Mouse (Mus musculus): ENCODE results near the gene Dapp1. TPM values are rescaled to one million over a fixed set of nuclear protein-coding genes. Genes with fewer than 3 reads are reported as not detected.

The Dapp1 gene
- polyA plus RNA-seq, 1 experiment from 2014 or later = 13.0 TPM

DNA sequence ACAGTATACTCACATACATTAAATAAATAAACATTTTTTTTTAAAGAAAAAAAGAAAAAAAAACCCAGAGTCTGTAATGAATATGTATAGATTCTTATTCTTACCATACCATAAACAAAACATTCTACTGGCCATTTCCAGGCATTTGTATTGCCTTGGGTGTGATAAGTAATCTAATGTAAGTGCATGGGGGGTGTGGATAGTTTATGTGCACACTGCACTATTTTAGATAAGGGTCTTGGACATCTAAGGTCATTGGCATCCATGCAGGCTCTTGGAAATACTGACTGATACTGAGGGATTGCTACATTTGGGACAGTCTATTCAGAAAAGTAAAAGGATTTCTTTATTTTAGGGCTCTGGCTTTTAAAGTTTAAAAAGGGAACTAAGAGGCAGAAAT lies 39.8 kb downstream of the Dapp1 start:
- Histone ChIP-seq H3K9ac (no peak overlapping the region), H3K36me3 (peaks cover 19% of the 10 kb centered on the region; the same call in 1 of the 2 replicates), H3K4me3 (no peak overlapping the region), H3K4me2 (no peak overlapping the region), H3K27ac (replicated peaks) (peak overlapping the region; percentile 91), H3K4me1 (peaks cover 36% of the 10 kb centered on the region), H3K9me3 (no peaks in the 10 kb centered on the region), H3K27me3 (replicated peaks) (no peaks in the 10 kb centered on the region)
- no peak for ATAC-seq (ENCODE audit: extremely low read depth, insufficient number of reproducible peaks, low FRiP score, low TSS enrichment)

DNA sequence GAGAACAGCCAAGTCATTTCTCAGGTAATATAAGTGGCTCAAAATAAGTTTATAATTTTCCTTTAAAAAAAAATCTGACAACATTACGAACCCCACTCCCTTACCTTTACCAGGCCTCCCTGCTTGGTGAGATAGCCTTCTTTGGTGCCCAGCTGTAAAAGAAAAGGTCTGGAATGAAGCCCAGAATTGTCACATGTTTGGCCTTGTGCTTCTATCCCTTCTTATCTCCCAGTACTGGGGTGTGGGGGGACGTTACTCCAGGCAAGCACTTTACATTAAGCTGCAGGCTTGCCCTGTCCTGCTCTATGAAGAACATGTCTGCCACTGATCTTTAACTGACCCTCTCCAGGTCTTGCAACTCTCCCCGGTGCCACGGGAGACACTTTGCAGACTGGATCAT lies 40.6 kb downstream of the Dapp1 start:
- Histone ChIP-seq H3K9ac (no peak overlapping the region), H3K27ac (replicated peaks) (peak overlapping the region; percentile 91), H3K4me1 (peaks cover 36% of the 10 kb centered on the region), H3K27me3 (replicated peaks) (no peaks in the 10 kb centered on the region), H3K9me3 (no peaks in the 10 kb centered on the region), H3K36me3 (peaks cover 19% of the 10 kb centered on the region), H3K4me2 (peak overlapping the region; percentile 33), H3K4me3 (no peak overlapping the region)
- WGBS = 12% methylated on average over 4 of the region's 4 CpGs
- peak; percentile 81; the same call in 1 of the 2 replicates for ATAC-seq (ENCODE audit: extremely low read depth, insufficient number of reproducible peaks, low FRiP score, low TSS enrichment)

DNA sequence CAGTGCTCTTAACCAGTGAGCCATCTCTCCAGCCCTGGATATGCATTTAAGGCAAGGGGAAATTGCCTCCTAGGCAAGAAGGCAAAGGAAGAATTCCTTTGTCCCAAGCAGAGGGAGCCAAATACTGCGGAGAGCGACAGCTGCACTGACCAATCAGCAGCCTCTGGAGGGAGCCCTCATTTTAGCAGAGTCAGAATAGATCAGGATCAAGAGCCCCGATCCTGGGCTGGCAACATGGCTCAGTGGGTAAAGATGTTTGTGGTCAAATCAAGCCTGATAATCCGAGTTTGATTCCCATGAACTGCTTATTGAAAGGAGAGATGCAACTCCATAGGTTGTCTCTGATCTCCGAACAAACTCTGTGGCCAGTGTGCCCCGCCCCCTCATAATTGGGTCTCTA lies 42.7 kb downstream of the Dapp1 start:
- ATAC-seq (ENCODE audit: extremely low read depth, insufficient number of reproducible peaks, low FRiP score, low TSS enrichment) = no peak
- H3K9me3 ChIP-seq = no peaks in the 10 kb centered on the region
- H3K4me3 ChIP-seq = peak overlapping the region; percentile 31
- peaks cover 36% of the 10 kb centered on the region for H3K4me1 ChIP-seq
- 0 out of 2 replicates have a peak overlapping the region, but pooled peaks have one; percentile 9 for H3K27ac ChIP-seq (replicated peaks)
- H3K4me2 ChIP-seq = peak overlapping the region; percentile 58
- 34% methylated on average over 6 of the region's 6 CpGs for WGBS
- H3K27me3 ChIP-seq (replicated peaks) = no peaks in the 10 kb centered on the region
- H3K36me3 ChIP-seq = peaks cover 30% of the 10 kb centered on the region
- 0 out of 2 replicates have a peak overlapping the region, but pooled peaks have one; percentile 8 for H3K9ac ChIP-seq

DNA sequence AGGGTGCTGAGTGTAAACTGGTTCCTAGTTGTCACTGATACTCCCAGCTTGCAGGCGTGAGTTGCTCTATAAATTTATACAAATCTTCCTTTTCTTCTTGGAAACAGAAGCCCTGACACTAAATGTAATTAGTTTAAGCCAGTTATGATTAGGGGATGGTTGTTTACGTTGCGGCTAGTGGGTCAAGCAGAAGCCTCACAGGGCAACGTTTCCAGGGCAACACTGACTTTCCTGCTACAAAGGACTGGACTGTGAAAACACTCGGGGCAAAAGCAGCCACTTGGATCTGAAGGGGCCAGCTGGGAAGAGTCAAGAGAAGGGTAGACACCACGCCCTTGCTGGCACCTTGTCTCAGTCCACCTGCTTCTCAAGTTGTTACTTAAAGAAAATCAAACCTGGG lies 44.8 kb downstream of the Dapp1 start:
- no peak overlapping the region for H3K9ac ChIP-seq
- H3K9me3 ChIP-seq = no peaks in the 10 kb centered on the region
- peaks cover 49% of the 10 kb centered on the region for H3K36me3 ChIP-seq
- peaks cover 26% of the 10 kb centered on the region for H3K4me1 ChIP-seq
- ATAC-seq (ENCODE audit: extremely low read depth, insufficient number of reproducible peaks, low FRiP score, low TSS enrichment) = no peak
- no peaks in the 10 kb centered on the region for H3K27me3 ChIP-seq (replicated peaks)
- no peak overlapping the region for H3K27ac ChIP-seq (replicated peaks)
- 45% methylated on average over 6 of the region's 6 CpGs for WGBS
- H3K4me3 ChIP-seq = no peak overlapping the region
- no peak overlapping the region for H3K4me2 ChIP-seq

DNA sequence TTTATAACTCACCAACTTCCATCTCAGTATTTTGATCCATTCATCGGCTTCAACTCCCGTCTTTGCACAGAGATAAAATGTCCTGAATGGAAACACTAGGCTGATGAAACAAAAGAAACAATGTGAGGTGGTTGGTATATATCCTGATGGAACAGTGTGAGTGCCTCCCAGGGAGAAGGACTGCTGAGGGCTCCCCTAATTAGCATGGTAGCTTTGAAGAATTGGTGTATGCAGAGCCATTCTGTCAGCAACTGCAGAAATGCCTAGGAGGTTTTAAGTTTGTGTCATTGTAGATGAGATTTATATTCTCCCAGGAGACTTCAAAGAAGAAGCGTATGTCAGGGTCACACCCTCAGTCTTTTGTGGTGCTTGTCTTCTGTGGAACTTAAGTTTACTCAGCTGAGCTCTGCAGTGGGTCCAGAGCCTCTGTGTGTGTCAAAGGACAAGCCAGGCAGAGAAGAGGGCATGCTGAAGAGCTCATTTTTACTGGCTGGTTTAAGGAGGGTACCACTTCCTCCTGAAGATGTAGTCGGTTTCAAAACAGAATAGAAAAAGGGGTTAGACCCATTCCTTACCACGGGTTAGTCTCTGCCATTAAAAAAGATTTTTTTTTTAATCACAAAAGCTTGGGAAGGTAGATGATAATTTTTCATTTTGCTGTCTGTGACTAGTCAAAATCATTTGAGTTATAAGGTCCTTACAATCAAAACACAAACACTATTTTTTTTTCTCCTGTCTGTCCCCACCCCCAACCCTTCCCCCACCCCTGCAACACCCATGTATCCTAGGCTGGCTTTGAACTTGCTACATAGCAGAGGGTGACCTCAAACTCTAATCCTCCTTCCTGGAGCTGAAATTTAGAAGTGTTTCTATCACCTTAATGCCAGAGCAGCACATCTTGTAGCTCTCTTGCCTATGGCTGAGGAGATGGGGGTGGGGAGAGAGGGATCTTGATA lies 45.5 kb downstream of the Dapp1 start:
- Histone ChIP-seq H3K9ac (no peak overlapping the region), H3K36me3 (peaks cover 55% of the 10 kb centered on the region), H3K4me1 (peaks cover 19% of the 10 kb centered on the region), H3K27ac (replicated peaks) (no peak overlapping the region), H3K9me3 (no peaks in the 10 kb centered on the region), H3K27me3 (replicated peaks) (no peaks in the 10 kb centered on the region), H3K4me3 (no peak overlapping the region), H3K4me2 (no peak overlapping the region)
- WGBS = 61% methylated on average over 5 of the region's 5 CpGs
- no peak for ATAC-seq (ENCODE audit: extremely low read depth, insufficient number of reproducible peaks, low FRiP score, low TSS enrichment)

DNA sequence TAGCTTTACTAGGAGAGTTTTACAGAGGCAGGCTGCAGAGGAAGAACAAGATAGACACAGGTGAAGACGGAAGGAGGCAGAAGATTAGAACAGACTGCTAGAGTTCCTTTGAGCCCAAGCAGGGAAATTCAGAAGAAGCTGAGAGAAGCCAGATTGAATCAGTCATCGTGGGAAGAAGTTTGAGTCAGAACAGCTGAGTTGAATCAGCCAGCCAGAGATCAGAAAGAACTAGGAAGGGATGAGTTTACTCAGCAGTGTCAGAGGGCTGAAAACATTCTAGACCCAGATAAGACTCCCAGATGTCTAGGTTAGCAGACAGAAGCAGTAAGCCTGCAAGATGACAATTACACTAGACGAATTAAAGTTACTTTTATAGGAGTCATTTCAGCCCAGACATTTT lies 47.4 kb downstream of the Dapp1 start:
- no peak overlapping the region for H3K4me2 ChIP-seq
- no peak overlapping the region for H3K9ac ChIP-seq
- no peaks in the 10 kb centered on the region for H3K9me3 ChIP-seq
- H3K4me3 ChIP-seq = no peak overlapping the region
- no peak for ATAC-seq (ENCODE audit: extremely low read depth, insufficient number of reproducible peaks, low FRiP score, low TSS enrichment)
- no peaks in the 10 kb centered on the region for H3K27me3 ChIP-seq (replicated peaks)
- H3K27ac ChIP-seq (replicated peaks) = no peak overlapping the region
- H3K36me3 ChIP-seq = peaks cover 73% of the 10 kb centered on the region
- 57% methylated on average over 3 of the region's 3 CpGs for WGBS
- peaks cover 9% of the 10 kb centered on the region for H3K4me1 ChIP-seq

DNA sequence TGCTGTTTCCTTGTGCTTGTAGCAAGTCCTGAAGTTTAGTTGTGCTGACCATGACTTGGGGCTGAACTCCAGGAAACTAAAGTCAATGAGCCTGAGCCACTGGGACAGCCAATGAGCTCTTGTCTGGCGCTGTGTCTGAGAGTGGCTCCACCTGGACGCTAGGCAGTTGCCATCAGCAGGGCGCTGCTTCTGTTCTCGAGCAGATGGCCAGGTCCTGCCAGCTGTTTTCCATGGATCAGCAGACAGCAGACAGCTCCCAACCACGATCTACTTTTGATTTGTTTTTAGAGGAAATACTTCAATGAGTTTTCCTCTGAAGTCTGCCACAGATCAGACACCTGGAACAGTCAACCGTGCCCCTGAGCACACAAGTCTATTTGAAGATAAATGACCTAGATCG lies 48.6 kb downstream of the Dapp1 start:
- Histone ChIP-seq H3K4me2 (no peak overlapping the region), H3K27me3 (replicated peaks) (no peaks in the 10 kb centered on the region), H3K36me3 (peaks cover 82% of the 10 kb centered on the region), H3K9ac (no peak overlapping the region), H3K27ac (replicated peaks) (no peak overlapping the region), H3K4me3 (no peak overlapping the region), H3K4me1 (peaks cover 2% of the 10 kb centered on the region; the same call in 1 of the 2 replicates), H3K9me3 (no peaks in the 10 kb centered on the region)
- no peak for ATAC-seq (ENCODE audit: extremely low read depth, insufficient number of reproducible peaks, low FRiP score, low TSS enrichment)
- 71% methylated on average over 7 of the region's 7 CpGs for WGBS

DNA sequence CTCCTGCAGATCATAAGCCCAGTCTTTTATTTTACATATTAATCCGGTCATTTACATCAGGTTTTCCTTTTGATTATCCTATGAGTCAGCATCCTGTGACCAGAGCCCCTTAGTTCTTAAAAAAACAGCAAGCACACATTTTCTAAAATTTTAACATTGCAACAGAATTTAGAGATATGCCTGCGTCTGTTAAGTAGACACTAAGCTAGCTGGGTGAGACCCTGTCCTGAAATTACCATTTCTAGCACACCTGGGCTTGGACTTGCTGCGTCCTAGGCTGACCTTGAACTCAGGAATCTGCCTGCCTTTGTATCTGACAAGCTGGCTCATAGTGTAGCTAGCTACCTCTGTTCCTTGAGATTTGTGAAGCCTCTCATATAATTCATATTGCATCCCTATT lies 51.4 kb downstream of the Dapp1 start:
- 77% methylated on average over 3 of the region's 3 CpGs for WGBS
- H3K36me3 ChIP-seq = peaks cover 94% of the 10 kb centered on the region
- peaks cover 2% of the 10 kb centered on the region; the same call in 1 of the 2 replicates for H3K4me1 ChIP-seq
- H3K4me3 ChIP-seq = no peak overlapping the region
- no peak overlapping the region for H3K27ac ChIP-seq (replicated peaks)
- no peak overlapping the region for H3K9ac ChIP-seq
- no peaks in the 10 kb centered on the region for H3K9me3 ChIP-seq
- no peaks in the 10 kb centered on the region for H3K27me3 ChIP-seq (replicated peaks)
- H3K4me2 ChIP-seq = no peak overlapping the region
- no peak for ATAC-seq (ENCODE audit: extremely low read depth, insufficient number of reproducible peaks, low FRiP score, low TSS enrichment)

DNA sequence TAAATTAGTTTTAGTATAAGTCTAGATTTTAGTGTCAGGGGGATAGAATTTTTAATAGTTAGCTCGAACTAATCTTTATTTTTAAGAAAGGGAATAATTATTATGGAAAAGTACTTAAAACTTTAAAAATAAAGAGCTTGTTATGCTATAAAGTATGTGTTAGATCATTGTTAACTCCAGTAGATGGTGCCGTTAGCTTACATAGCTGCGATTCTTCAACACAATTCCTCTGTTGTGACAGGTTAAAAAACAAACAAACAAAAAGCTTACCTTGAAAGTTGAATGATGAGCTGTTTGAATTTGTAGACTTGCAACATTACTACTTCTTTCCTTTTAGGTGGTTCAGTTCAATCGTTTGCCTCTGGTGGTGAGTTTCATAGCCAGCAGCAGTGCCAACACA lies 54.3 kb downstream of the Dapp1 start:
- no peak overlapping the region for H3K27ac ChIP-seq (replicated peaks)
- 88% methylated on average over 4 of the region's 4 CpGs for WGBS
- H3K36me3 ChIP-seq = peaks cover 85% of the 10 kb centered on the region
- H3K9me3 ChIP-seq = no peaks in the 10 kb centered on the region
- H3K9ac ChIP-seq = no peak overlapping the region
- H3K4me2 ChIP-seq = no peak overlapping the region
- no peaks in the 10 kb centered on the region for H3K27me3 ChIP-seq (replicated peaks)
- H3K4me3 ChIP-seq = no peak overlapping the region
- no peak for ATAC-seq (ENCODE audit: extremely low read depth, insufficient number of reproducible peaks, low FRiP score, low TSS enrichment)
- 0 out of 2 replicates have a peak, but pooled peaks cover 2% of the 10 kb centered on the region for H3K4me1 ChIP-seq

DNA sequence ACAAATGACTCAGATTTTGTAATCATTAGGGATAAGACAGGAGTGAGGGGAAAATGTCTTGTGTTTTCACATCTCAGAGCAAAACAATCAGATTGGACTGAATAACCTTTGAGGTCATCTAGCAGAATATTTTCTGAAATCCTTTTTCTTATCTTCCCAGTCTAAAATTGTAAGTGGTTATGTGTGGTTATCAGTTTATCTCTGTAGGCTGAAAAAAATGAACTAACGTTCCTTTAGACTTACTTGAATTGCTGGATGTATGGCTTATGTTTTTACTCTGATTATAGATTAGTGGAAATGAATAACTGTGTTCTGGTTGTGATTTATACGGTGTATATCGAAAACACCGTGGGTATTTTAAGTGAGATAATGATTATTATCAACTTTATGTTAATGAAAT lies 60.8 kb downstream of the Dapp1 start:
- H3K9ac ChIP-seq = no peak overlapping the region
- H3K4me1 ChIP-seq = peaks cover 19% of the 10 kb centered on the region
- H3K4me3 ChIP-seq = no peak overlapping the region
- no peaks in the 10 kb centered on the region for H3K9me3 ChIP-seq
- no peaks in the 10 kb centered on the region for H3K27me3 ChIP-seq (replicated peaks)
- no peak for ATAC-seq (ENCODE audit: extremely low read depth, insufficient number of reproducible peaks, low FRiP score, low TSS enrichment)
- no peak overlapping the region for H3K27ac ChIP-seq (replicated peaks)
- H3K36me3 ChIP-seq = peaks cover 42% of the 10 kb centered on the region
- WGBS = 90% methylated on average over 4 of the region's 4 CpGs
- H3K4me2 ChIP-seq = no peak overlapping the region

DNA sequence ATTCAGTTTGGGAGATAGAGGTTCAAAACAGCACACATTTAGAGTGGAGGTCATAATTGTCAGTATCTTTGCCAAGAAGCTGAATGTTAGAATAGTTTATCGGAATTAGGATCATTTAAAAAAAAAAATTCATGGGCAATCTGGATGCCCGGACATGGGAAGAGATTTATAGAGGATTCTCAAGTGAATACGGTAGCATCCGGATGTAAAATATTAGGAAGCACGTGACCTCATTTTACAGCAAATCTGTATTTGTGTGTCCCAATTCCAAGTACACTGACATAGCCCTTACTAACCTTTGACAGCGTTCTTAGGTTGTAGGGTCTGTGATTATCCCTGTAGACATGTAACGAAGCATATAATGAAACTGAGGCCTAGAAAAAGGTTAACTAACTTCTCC lies 61.9 kb downstream of the Dapp1 start:
- H3K4me2 ChIP-seq = peak overlapping the region; percentile 74
- peak overlapping the region; percentile 90 for H3K9ac ChIP-seq
- H3K9me3 ChIP-seq = no peaks in the 10 kb centered on the region
- H3K27ac ChIP-seq (replicated peaks) = peak overlapping the region; percentile 76
- no peaks in the 10 kb centered on the region for H3K27me3 ChIP-seq (replicated peaks)
- no peak for ATAC-seq (ENCODE audit: extremely low read depth, insufficient number of reproducible peaks, low FRiP score, low TSS enrichment)
- H3K4me1 ChIP-seq = peaks cover 19% of the 10 kb centered on the region
- peaks cover 31% of the 10 kb centered on the region for H3K36me3 ChIP-seq
- peak overlapping the region; percentile 71 for H3K4me3 ChIP-seq
- 88% methylated on average over 7 of the region's 7 CpGs for WGBS

DNA sequence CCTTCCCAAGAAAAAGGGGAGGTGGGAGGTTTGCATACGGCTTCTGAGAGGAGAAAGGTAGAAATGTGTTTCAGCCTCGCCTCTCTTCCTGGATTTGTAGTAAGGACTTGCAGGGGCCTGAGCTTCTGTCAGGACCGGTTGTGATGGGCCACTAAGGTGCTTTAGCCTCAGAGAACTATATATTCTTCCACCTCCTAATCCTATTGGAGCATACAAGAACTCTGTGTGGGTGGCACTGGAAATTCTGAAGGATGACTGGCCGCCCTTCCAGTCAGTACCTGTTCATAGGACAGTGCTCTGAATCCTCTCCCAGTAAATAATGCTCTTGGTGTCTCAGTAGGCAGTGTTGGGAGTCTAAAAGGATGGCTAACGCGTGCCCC lies 62.4 kb downstream of the Dapp1 start:
- Histone ChIP-seq H3K4me1 (peaks cover 19% of the 10 kb centered on the region), H3K36me3 (peaks cover 26% of the 10 kb centered on the region), H3K9ac (peak overlapping the region; percentile 90), H3K27me3 (replicated peaks) (no peaks in the 10 kb centered on the region), H3K4me3 (peak overlapping the region; percentile 71), H3K9me3 (no peaks in the 10 kb centered on the region), H3K27ac (replicated peaks) (peak overlapping the region; percentile 76), H3K4me2 (peak overlapping the region; percentile 74)
- WGBS = 14% methylated on average over 6 of the region's 6 CpGs
- ATAC-seq (ENCODE audit: extremely low read depth, insufficient number of reproducible peaks, low FRiP score, low TSS enrichment) = no peak; the same call in 1 of the 2 replicates

Measured in heart, embryonic 13.5 days (tissue).